In the genomic region with DNA sequence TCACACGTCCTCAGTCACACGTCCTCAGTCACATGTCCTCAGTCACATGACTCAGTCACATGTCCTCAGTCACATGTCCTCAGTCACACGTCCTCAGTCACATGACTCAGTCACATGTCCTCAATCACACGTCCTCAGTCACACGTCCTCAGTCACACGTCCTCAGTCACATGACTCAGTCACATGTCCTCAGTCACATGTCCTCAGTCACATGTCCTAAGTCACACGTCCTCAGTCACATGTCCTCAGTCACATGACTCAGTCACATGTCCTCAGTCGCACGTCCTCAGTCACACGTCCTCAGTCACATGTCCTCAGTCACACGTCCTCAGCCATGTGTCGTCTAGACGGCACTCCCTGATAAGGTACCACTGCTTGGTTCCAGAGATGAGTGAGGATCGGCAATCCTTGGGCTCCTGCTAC, we compare ENCODE assay signal across 9 mouse cellular contexts. TPM values are rescaled to one million over a fixed set of nuclear protein-coding genes. Genes with fewer than 3 reads are reported as not detected.
A peak's percentile ranks its signal among the peaks of the same experiment; 100 is the strongest.
DNase-seq lines count a peak whose midpoint lies in the region; TF ChIP-seq lines count a peak whose summit lies in the region.
"Not testable (repeated sequence)": the region's sequence is repeated elsewhere in the genome, so short reads cannot be mapped to it uniquely, and the experiment has no call there.
"Had no signal": no experiment of that assay in that cellular context is flagged by ENCODE, and none has a peak within 500 bp of the region (broad histone marks: within the 10 kb centered on the region; RNA-seq: fewer than 3 reads in every experiment).

No protein-coding gene starts in this region.

- H3K79me3 ChIP-seq in C2C12 (ENCODE audit: low read depth), result not testable (repeated sequence)

- not testable (repeated sequence) for H3K4me2 ChIP-seq in myocyte (ENCODE audit: low read depth)

- H3K9me3 ChIP-seq in MEL (replicated peaks; ENCODE audit: insufficient read depth, low read length), result not testable (repeated sequence)

- TF ChIP-seq CTCF in C2C12 (IDR thresholded peaks at IDR 0.05; ENCODE audit: control insufficient read depth, insufficient read depth, insufficient read length); MEL (IDR thresholded peaks at IDR 0.05 in 2 of 3, conservative IDR thresholded peaks at IDR 0.05 in 1 of 3; ENCODE audit: control insufficient read depth in 1 of 3, insufficient read depth in 1 of 3, low read depth in 2 of 3, low read length in 3 of 3, poor library complexity in 1 of 3, severe bottlenecking in 1 of 3): not testable (repeated sequence)

- TF ChIP-seq POLR2A in MEL (IDR thresholded peaks at IDR 0.05; ENCODE audit: control insufficient read depth in 1 of 2, insufficient read depth in 1 of 2, low read depth in 1 of 2, low read length in 2 of 2, poor library complexity in 1 of 2), result peak in 1 of 2 experiments; percentile 51; a peak in 1 of 4 replicates
- TF ChIP-seq POLR2A in myocyte (IDR thresholded peaks at IDR 0.05; ENCODE audit: insufficient read length, low read depth), result not testable (repeated sequence)

- TF ChIP-seq RAD21 in MEL (IDR thresholded peaks at IDR 0.05; ENCODE audit: low read depth, low read length), result not testable (repeated sequence)

- not testable (repeated sequence) for H3K4me3 ChIP-seq in C2C12 (ENCODE audit: insufficient read depth, poor library complexity, severe bottlenecking); myocyte
- peak overlapping the region in 1 of 2 experiments; percentile 36; a peak in 3 of 4 replicates for H3K4me3 ChIP-seq in MEL (ENCODE audit: control insufficient read depth in 1 of 2, insufficient read depth in 1 of 2, low read depth in 2 of 2, low read length in 2 of 2)

- H3K27ac ChIP-seq in MEL (ENCODE audit: control insufficient read depth, low read depth, low read length), result peak overlapping the region; percentile 84

- H3ac ChIP-seq in C2C12 (ENCODE audit: control insufficient read depth, insufficient read length, low read depth); myocyte (ENCODE audit: control insufficient read depth, insufficient read length): not testable (repeated sequence)

- peaks cover 31 to 69% of the 10 kb centered on the region in 2 experiments for H3K4me1 ChIP-seq in MEL (ENCODE audit: control insufficient read depth in 1 of 2, insufficient read depth in 2 of 2, low read length in 2 of 2)

- H3K27me3 ChIP-seq in C2C12 (ENCODE audit: control insufficient read depth, insufficient read depth, insufficient read length); MEL (ENCODE audit: control insufficient read depth in 1 of 2, insufficient read depth in 2 of 2, low read length in 2 of 2); myocyte (ENCODE audit: control insufficient read depth, insufficient read depth, insufficient read length); splenic B cell, adult 2 months (ENCODE audit: control insufficient read depth, insufficient read depth, low read length, poor library complexity, severe bottlenecking): not testable (repeated sequence)

- H3K36me3 ChIP-seq in C2C12 (ENCODE audit: control insufficient read depth, insufficient read depth); myocyte (ENCODE audit: control insufficient read depth, insufficient read depth); splenic B cell, adult 2 months (ENCODE audit: control insufficient read depth, insufficient read depth, low read length, poor library complexity, severe bottlenecking): not testable (repeated sequence)
- peaks cover 0 to 62% of the 10 kb centered on the region in 2 experiments; a peak in 2 of 4 replicates for H3K36me3 ChIP-seq in MEL (ENCODE audit: control insufficient read depth in 1 of 2, insufficient read depth in 2 of 2, low read length in 2 of 2)

- peak; percentile 50 for DNase-seq in CD4-positive, CD25-positive, alpha-beta regulatory T cell, adult 2 months (ENCODE audit: low read depth, low spot score)
- DNase-seq in ES-CJ7 (ENCODE audit: low read depth, low spot score) (peak; percentile 27), MEL (ENCODE audit: low read depth, low spot score) (peak; percentile 90), ZHBTc4 (ENCODE audit: low read depth, low spot score) (peak; percentile 57)
- DNase-seq in induced T-regulatory cell, adult 2 months (ENCODE audit: low read depth), result peak; percentile 29
- DNase-seq in splenic B cell, adult 2 months (ENCODE audit: low read depth, low spot score), result peak; percentile 59

- H3K79me2 ChIP-seq in C2C12 (ENCODE audit: control insufficient read depth, insufficient read depth); myocyte (ENCODE audit: control insufficient read depth, insufficient read depth): not testable (repeated sequence)
- H3K79me2 ChIP-seq in MEL (ENCODE audit: control insufficient read depth, insufficient read depth, low read length, poor library complexity), result peaks cover 26% of the 10 kb centered on the region

- peak in 1 of 2 experiments; percentile 56; a peak in 1 of 4 replicates for TF ChIP-seq EP300 in MEL (IDR thresholded peaks at IDR 0.05; ENCODE audit: low read depth in 1 of 2, low read length in 2 of 2)

- H3K9ac ChIP-seq in MEL (ENCODE audit: control insufficient read depth, low read depth, low read length, poor library complexity, severe bottlenecking), result peak overlapping the region; percentile 63

TF ChIP-seq in C2C12, 6 proteins besides CTCF, POLR2A, EP300 and RAD21:
- TF ChIP-seq USF1 (IDR thresholded peaks at IDR 0.05; ENCODE audit: low read depth), result peak; percentile 84

TF ChIP-seq in MEL, 35 proteins besides CTCF, POLR2A, EP300 and RAD21:
- TF ChIP-seq BHLHE40 (IDR thresholded peaks at IDR 0.05; ENCODE audit: borderline replicate concordance, low read depth, low read length) (peak; percentile 80; the same call in 1 of the 2 replicates), ETS1 (IDR thresholded peaks at IDR 0.05; ENCODE audit: low read depth, low read length) (peak; percentile 87), POLR2AphosphoS2 (IDR thresholded peaks at IDR 0.05; ENCODE audit: low read length) (0 out of 2 replicates have a peak, but pooled peaks have one; percentile 21), MXI1 (IDR thresholded peaks at IDR 0.05; ENCODE audit: low read depth, low read length) (peak; percentile 95), USF2 (IDR thresholded peaks at IDR 0.05; ENCODE audit: borderline replicate concordance in 1 of 2, insufficient read depth in 1 of 2, low read depth in 1 of 2, low read length in 2 of 2) (peak; percentile 92 to 98), HCFC1 (IDR thresholded peaks at IDR 0.05; ENCODE audit: low read depth, low read length) (peak; percentile 84), NRF1 (IDR thresholded peaks at IDR 0.05; ENCODE audit: insufficient read depth, low read depth, low read length, poor library complexity, severe bottlenecking) (peak; percentile 15; the same call in 1 of the 2 replicates), MYC (IDR thresholded peaks at IDR 0.05; ENCODE audit: low read depth, low read length) (peak; percentile 95), USF1 (IDR thresholded peaks at IDR 0.05; ENCODE audit: low read depth, low read length) (peak; percentile 88), SIN3A (IDR thresholded peaks at IDR 0.05; ENCODE audit: low read length) (peak; percentile 96), MAX (IDR thresholded peaks at IDR 0.05; ENCODE audit: low read length) (peak; percentile 99)

TF ChIP-seq in myocyte, 11 proteins besides CTCF, POLR2A, EP300 and RAD21:
- peak; percentile 61 for TF ChIP-seq USF1 (IDR thresholded peaks at IDR 0.05; ENCODE audit: low read depth)

RNA-seq across cellular contexts. Expression of a gene that starts 4.3 kb away (rescaled TPM):
- 1.6 TPM for polyA plus RNA-seq in C2C12 (2012; fragmentation: generic; extraction: Trizol)
- total RNA-seq in MEL (2012; rRNA removed), result 25.3 and 29.3 TPM in 2 replicates
- polyA plus RNA-seq in MEL (2012; ENCODE audit: insufficient read depth in 1 of 2, insufficient read length in 2 of 2, low read depth in 1 of 2, low replicate concordance in 2 of 2, missing spikeins in 1 of 2), result 100 to 1,000 TPM in 1 of 2 experiments, 10 to 100 TPM in 1; 40.8 to 254 TPM
- polyA plus RNA-seq in myocyte (2012; fragmentation: generic; extraction: Trizol), result 2.2 TPM
- polyA plus RNA-seq: erythroblast, embryonic 14.5 days had no signal

RNA-seq across cellular contexts. Expression of a gene that starts 33.6 kb away (rescaled TPM):
- 3.5 TPM for polyA plus RNA-seq in C2C12 (2012; fragmentation: generic; extraction: Trizol)
- 1.5 TPM in 2 replicates for total RNA-seq in MEL (2012; rRNA removed)
- polyA plus RNA-seq in MEL (2012; ENCODE audit: insufficient read depth in 1 of 2, insufficient read length in 2 of 2, low read depth in 1 of 2, low replicate concordance in 2 of 2, missing spikeins in 1 of 2), result 1 to 10 TPM in 1 of 2 experiments, not detected in 1; 1.9 TPM
- 5.6 TPM for polyA plus RNA-seq in myocyte (2012; fragmentation: generic; extraction: Trizol)
- polyA plus RNA-seq: erythroblast, embryonic 14.5 days had no signal

RNA-seq across cellular contexts. Expression of a gene that starts 59.4 kb away (rescaled TPM):
- 11.0 TPM for polyA plus RNA-seq in C2C12 (2012; fragmentation: generic; extraction: Trizol)
- 14.7 and 15.2 TPM in 2 replicates for total RNA-seq in MEL (2012; rRNA removed)
- 10 to 100 TPM in 1 of 2 experiments, not detected in 1; 30.9 TPM for polyA plus RNA-seq in MEL (2012; ENCODE audit: insufficient read depth in 1 of 2, insufficient read length in 2 of 2, low read depth in 1 of 2, low replicate concordance in 2 of 2, missing spikeins in 1 of 2)
- 23.2 TPM for polyA plus RNA-seq in myocyte (2012; fragmentation: generic; extraction: Trizol)

Comparison
In these comparisons a context has a peak if more than half of its experiments do, and no peak if none do; other contexts are left out.
1. DNase-seq: peak in every context shown above with its lines; median percentile 90 in MEL; 59 in splenic B cell, adult 2 months; 57 in ZHBTc4; 50 in CD4-positive, CD25-positive, alpha-beta regulatory T cell, adult 2 months; 29 in induced T-regulatory cell, adult 2 months; 27 in ES-CJ7.
2. RNA of a gene that starts 4.3 kb away (polyA plus RNA-seq): 40.8 to 254 TPM in MEL; 2.2 TPM in myocyte (single experiment) and 1.6 TPM in C2C12 (single experiment); every median in the first group is over 10 times any median in the second.